Mouse (Mus musculus) E14TG2a.4 (cell line): ENCODE data around the gene Plbd1.

ENCODE experiments used
- CTCF ChIP-seq: conservative IDR thresholded peaks from 2 replicates; pipeline ENCODE4 v1.5.1; 2014; ENCODE audit warnings: low read length
- POU5F1 ChIP-seq: IDR thresholded peaks from 2 replicates; pipeline ENCODE4 v1.6.1; 2014; ENCODE audit warnings: low read length, borderline replicate concordance

DNA sequence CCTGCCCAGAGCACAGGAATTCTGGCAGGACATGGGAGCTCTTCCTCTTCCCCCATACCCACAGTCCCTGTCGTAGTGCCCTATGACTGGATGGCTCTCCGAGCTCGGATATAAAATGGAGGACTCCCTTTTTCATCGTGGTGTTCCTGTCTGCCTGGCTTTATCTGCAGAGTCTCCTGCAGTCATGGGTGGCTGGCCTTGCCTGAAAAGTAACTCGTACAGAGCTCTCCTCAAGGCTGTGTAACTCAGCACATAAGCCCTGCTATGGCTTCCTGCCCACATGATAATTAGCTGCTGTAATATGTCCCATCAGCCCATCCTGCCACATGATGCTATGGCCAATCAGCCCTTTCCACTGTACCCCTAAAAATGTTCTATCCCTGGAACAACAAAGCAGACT, 23.7 kb upstream of the Plbd1 start:
- no peak for TF ChIP-seq CTCF
- TF ChIP-seq POU5F1: no peak
